Mouse (Mus musculus) granulocyte monocyte progenitor cell, adult 5-6 weeks (primary cell): ENCODE measurements around the gene Brix1. TPM values are rescaled to one million over a fixed set of nuclear protein-coding genes. Genes with fewer than 3 reads are reported as not detected.

Experiments used
- ATAC-seq: replicated peaks from 2 replicates; pipeline ENCODE4 v1.8.0; 2016; ENCODE audit warnings: mild to moderate bottlenecking, moderate TSS enrichment, inconsistent platforms; ENCODE audit not compliant: poor library complexity, severe bottlenecking
- total RNA-seq, 2 experiments: library from RNA; stranded (forward) in 1 of 2; stranded (reverse) in 1 of 2; fragments of 200-712, 200-1000 nt in 1 of 2; fragments of >200 nt in 1 of 2; fragmentation: Nextera tagmentation in 1 of 2; gene quantifications; 2 replicates each; pipeline ENCODE4 v1.2.3; 2014 to 2017

The Brix1 gene
- total RNA-seq, 2 experiments from 2014 or later, result 41.8 to 51.3 TPM

DNA sequence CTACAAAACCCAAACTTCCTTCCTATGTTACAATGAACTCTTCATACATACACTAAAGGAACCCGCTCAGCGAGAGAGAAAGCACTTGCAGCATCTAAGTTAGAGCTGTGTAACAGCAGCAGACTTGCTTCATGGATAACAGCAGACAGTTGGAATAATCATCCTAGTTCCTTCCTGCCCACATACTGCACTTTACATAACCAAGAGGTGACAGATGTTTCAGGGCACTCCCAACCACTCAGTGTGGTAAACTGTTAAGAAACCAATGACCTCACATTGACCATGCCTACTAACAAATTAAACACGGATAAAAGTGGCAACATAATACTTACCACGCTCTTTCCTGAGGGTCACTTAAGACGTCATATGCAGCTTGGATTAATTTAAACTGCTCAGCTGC, 22.2 kb downstream of the Brix1 start:
- peak; percentile 96 for ATAC-seq

DNA sequence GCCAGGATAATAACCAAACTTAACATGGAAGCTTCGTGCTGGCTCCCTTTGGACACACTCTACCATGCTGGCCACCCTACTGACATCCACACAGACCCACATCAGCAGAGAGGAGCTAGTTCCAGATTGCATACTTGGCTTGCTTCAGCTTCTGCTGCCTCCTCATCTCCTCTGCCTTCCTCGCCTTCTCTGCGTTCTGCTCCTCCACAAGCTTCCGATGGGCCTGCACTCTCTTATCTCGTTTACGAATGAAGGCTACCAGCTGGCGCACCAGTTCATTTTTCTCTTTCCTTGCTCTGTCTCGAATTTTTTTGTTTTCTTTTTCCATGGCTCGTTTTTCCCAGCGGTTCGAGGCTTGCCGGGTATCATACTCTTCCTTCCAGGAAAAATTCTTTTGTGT, 24.8 kb downstream of the Brix1 start:
- no peak for ATAC-seq

DNA sequence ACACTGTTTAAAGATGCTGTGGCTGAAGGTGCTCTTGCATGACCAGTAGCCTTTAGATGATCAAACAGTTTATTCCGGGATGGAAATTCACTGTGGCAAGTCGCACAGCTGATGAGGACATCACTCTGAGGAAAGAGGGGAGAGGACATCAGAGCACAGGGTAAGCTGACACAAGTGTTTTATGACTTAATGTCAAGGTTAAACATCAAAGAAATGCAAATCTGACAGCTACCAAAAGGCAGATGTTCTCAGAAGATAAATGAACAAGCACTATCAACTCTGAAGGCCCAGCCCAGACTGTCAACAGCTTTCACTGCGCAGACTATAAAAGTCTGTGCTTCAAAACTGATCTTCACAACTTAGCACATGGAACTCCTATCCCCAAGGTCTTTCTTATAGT, 38.6 kb downstream of the Brix1 start:
- no peak for ATAC-seq

DNA sequence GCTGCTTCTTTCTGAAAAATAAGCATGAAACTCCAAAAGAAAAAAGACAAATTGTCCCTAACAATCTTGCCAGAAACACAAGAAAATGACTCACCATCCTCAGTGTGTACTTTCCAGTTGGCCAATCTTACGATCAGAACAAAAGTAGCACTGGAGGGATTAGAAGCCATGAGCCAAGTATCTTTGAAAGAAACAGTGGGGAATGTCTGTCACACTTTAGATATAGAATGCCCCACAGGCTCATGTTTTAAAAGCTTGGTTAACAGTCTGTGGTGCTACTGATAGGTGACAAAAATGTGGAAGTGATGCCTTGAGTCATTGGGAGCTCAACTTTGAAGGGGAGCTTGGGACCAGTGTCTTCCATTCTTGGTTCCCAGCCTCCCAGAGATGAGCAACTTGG, 43.5 kb downstream of the Brix1 start:
- no peak for ATAC-seq

DNA sequence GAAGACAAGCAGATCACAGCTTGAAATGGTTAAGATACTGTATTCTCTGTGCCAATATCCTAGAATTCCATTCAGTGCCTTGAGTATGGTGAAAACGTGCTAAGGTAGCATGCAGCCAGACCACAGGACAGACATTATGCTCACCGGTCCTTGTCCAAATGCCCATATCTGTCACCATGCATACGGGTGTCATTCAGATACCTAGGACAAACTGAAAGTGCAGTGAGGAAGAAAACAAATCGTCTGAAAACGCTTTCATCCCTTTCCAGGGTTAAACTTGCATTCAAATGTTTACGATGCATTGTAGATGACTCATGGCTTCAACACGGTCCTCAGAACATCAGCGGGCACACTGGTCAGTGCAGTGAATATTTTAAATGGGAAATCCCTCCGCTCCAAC, 44.3 kb downstream of the Brix1 start:
- no peak for ATAC-seq

DNA sequence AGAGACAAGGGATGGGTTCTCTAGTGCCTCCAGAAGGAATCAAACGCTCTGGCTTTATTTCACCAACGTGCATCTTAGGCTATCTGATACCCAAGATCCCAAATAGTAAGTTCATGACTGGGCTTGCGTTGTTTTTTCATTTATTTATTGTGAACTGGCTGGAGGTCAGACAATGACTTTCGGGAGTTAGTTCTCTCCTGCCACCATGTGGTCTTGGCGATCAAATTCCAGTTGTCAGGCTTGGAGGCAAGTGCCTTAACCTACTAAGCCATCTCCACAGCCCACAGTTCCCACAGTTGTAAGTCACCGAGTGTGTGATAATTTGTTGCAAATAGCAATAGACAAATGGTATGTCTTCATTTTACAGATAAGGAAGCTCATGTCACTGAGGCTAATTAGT, 45.8 kb downstream of the Brix1 start:
- no peak for ATAC-seq

DNA sequence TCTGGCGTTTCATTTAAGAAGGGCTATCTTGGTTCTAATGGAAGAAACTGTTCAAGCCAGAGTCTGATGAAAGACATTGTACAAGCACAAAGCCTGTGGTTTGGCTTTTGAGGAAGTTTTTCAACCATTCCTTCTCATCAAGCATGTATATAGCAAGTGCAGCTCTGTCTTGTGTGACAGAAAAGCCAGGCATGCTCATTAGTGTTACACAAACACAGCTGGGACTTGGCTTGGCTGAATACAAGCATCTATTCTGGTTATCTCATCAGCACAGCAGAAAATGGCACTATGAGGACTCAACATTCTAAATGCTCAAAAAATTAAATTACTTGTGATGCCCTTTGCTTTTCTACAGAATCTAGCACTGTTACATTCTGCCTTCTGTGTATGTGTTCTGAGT, 48.9 kb downstream of the Brix1 start:
- no peak for ATAC-seq

DNA sequence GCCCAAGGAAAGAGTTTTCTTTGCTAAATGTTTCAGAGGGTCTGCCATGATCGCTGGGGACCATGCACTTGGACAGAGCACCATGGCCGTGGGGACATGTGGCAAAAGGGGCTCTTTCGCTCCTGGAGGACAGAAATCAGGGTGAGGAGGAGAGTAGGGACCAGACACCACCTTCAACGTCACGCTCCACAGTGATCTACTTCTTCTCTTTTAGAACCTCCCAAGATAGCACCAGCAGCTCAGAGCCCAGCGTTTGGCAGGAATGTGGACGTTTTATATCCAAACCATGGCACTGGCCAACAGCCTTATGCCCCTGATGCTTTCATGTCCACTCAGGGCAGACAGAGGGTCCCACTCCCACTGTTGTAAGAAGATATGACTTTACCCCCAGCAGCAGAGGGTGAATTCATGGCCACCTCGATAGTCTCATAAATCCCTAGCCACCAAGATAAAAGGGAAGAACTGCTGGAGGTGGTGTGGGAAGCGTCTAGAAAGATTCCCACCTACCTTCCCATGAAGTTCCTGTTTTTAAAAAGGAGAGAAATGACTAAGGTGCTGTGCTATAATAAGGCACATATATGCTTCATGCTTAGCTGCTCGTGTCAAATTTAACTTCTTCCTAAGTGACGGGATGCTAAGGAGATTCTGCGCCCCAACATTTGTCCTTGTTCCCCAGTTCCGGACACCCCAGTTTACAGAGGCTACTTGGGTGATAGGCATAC, 59.0 kb downstream of the Brix1 start:
- ATAC-seq, result no peak

DNA sequence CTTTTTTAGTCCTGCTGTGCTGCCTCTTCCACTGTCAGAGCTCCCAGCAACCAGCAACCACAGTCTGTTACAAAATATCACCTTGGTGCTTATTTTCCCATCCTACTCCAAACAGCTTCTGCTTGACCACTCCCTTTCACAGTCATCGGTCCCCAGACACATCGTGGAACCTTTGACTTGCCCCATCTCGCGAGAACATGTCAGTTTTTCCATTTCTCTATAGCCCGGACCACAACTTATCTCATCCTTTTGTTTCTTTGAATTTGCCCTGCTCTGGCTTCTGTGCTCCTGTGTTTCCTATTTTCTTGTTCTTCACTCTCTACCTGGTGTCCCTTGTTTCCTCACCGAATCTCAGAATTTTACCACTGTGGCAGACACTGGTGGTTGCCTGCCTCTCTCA, 59.6 kb downstream of the Brix1 start:
- ATAC-seq, result no peak

Other genes starting within 250 kb of the Brix1 start
- gene Gm21973, start 160.6 kb downstream of the Brix1 start, total RNA-seq (2014; fragmentation: Nextera tagmentation), result not detected in 2 replicates
- not detected in 2 replicates for gene Gm21973, start 160.6 kb downstream of the Brix1 start, total RNA-seq (2017)
- not detected in 2 replicates for gene Agxt2, start 127.4 kb downstream of the Brix1 start, total RNA-seq (2014; fragmentation: Nextera tagmentation)
- gene Agxt2, start 127.4 kb downstream of the Brix1 start, total RNA-seq (2017), result not detected in 2 replicates
- 17.6 and 30.3 TPM in 2 replicates for gene Dnajc21, start 15.4 kb downstream of the Brix1 start, total RNA-seq (2014; fragmentation: Nextera tagmentation)
- gene Dnajc21, start 15.4 kb downstream of the Brix1 start, total RNA-seq (2017), result 28.7 and 33.1 TPM in 2 replicates
- gene Rad1, start 71 bp upstream of the Brix1 start, total RNA-seq (2014; fragmentation: Nextera tagmentation), result 23.2 and 43.9 TPM in 2 replicates
- 22.8 and 33.6 TPM in 2 replicates for gene Rad1, start 71 bp upstream of the Brix1 start, total RNA-seq (2017)
- gene Ttc23l, start 72.7 kb upstream of the Brix1 start, total RNA-seq (2014; fragmentation: Nextera tagmentation), result not detected in 2 replicates
- not detected in 2 replicates for gene Ttc23l, start 72.7 kb upstream of the Brix1 start, total RNA-seq (2017)
- gene Rai14, start 228.7 kb upstream of the Brix1 start, total RNA-seq (2014; fragmentation: Nextera tagmentation), result 6.1 and 6.2 TPM in 2 replicates
- 4.3 and 5.2 TPM in 2 replicates for gene Rai14, start 228.7 kb upstream of the Brix1 start, total RNA-seq (2017)